Mouse (Mus musculus): ENCODE data around the gene Cacna2d4.

Gene Cacna2d4

DNA sequence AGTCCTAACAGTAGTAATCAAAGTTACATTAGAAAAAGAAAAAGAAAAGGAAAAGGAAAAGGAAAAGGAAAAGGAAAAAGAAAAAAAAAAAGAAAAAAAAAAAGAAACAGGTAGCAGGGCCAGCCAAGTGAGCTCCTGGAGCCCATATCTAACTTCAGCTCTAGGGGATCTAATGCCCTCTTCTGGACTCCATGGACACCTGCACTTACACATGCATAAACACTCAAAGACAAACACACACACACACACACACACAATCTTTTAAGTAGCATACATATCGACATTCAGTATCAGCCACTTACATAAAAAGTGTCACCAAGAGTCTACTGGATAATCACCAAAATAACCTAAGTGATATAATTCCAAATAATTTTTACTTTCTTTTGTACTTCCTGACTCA, 149.3 kb downstream of the Cacna2d4 start:
- DNase-seq (ENCODE audit: extremely low read depth, low read depth, low spot score): no peak

DNA sequence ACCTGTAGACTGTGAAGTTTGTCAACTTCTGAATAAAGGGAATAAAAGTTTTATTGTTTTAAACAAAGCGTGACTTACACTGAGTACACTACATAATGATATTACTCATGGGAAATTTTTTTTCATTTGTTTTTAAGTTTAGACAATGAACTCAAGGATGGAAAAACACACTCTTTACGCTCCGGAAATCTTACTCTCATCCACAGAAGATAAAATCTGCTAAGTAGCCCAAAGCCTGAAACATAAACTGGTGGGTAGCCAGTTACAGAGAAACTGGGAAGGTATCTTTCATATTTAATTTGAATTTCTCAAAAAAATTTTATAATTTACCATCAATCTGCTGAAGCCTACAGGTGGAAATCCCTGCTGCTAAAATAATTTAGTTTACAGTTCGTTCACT, 150.1 kb downstream of the Cacna2d4 start:
- DNase-seq (ENCODE audit: extremely low read depth, low read depth, low spot score): no peak

DNA sequence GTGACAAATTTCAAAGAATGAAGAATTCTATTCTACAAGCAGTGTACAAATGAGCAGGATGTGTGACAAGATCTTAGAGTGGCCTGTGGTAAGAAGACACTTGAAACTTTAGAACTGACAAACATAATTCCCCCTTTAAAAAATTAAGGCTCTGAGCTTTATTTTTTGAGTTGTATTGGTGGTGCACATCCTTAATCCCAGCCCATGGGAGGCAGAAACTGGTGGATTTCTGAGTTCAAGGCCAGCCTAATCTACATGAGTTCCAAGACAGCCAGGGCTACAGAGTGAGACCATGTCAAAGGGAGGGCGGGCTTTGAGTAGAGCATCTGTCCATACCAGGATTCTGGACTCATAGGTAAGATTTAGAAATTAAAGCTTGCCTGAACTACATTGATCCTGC, 150.5 kb downstream of the Cacna2d4 start:
- no peak for DNase-seq (ENCODE audit: extremely low read depth, low read depth, low spot score)

DNA sequence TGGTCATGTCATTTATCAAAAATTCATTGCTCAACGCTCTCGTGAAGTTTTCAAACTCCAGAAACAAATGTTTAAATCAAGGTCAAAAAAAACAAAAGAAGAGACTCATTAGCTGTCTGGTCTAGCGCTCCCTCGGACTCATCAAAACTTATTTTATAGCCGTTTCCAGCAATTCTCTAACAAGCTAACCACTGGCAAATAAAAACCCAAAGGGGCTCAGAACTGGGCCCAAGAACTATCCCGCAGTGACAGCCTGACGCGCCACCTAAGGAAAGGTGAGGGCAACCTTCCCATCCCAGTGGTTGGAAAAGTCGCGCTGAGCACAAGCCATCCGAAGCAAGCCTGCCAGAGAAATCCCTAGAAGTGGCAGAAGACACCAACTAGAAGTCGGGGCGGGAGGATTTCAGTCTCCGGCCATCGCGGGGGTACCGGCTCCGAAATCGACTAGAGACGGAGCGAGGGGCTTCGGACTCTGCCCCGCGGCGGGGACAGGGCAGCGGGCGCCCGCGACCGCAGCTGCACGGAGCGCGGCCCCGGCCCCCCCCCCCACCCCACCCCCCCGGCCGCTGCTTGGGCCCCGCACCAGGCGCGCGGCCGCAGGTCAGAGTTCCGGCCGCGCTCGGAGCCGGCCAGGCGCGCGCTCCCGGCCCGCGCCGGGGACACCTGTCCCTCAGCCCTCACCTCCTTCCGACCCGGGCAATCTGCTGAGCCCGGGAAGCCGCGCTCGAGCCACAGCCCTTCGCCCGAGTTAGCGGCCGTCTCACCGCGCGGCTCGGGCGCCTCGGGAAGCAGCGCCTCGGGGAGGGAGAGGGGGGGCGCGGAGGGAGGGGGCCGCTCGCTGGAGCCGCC, 151.7 kb downstream of the Cacna2d4 start:
- DNase-seq (ENCODE audit: extremely low read depth, low read depth, low spot score): no peak

DNA sequence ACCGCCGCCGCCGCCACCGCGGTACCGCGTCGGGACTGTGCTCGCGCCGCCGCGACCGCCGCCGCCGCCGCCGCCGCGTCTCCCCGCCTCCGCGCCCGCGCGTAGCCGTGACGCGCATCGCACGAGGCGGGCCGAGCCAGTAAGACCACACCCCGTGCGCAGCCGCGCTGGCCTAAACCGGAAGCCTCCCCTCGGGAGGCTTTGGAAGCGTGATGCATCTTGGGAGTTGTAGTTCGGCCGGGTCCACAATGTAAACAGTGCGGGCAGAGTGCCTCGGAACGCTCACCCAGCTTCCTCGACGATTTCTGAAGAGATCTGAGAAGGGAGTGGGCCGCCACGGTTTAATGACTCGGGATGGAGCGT, 152.3 kb downstream of the Cacna2d4 start:
- DNase-seq (ENCODE audit: extremely low read depth, low read depth, low spot score): no peak

DNA sequence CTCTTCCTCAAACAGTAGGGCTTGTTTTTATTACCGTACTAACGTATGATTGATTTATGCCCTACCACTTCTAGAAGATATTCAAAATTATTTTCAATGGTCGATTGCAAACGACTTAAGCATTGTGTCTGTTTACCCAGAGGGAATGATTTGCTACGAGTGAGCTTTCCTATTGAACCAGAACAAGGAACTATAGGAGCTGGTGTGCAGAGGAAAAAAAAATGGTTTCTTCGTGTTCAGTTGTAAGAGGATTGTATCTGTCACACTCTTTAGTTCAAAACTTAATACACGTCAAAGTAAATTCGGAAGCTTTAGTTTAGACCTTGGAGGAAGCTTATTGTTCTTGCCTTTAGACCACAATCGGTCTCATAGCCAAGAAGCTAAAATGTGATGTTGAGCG, 152.8 kb downstream of the Cacna2d4 start:
- DNase-seq (ENCODE audit: extremely low read depth, low read depth, low spot score): no peak

DNA sequence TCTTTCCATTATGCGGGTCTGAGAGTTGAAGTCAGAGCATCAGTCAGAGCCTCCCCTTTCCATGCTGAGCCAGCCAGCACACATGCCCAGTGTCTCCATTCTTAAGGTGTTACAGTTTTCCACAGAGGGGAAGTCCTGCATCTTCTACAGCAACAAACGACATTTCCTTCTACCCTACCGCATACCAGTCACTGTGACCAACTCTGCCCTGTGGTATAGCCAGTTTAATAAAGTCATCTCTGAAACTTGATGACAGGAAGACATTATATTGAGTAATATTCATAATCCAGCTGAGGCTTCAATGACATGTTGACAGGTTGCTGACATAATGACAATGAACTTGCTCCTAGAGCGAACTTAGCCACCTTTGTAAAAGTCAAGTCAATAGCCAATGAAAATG, 154.4 kb downstream of the Cacna2d4 start:
- no peak for DNase-seq (ENCODE audit: extremely low read depth, low read depth, low spot score)

DNA sequence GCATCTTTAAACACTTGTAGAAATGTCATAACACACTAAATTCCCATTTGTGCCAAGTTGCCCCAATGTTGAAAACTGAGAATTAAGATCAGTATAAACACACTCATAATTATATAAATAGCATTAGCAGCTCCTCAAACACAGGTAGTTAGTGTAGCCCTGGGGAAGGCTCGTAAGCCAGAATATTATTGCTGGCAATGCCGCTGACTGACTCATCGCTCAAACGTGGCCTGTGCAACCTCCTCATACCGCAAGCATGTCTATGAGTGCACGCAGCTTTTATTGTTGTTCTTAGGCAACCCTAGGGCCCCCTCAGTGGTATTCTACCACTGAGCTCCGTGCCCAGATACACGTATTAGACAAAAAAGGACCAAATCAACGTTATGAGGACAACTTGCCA, 156.5 kb downstream of the Cacna2d4 start:
- DNase-seq (ENCODE audit: extremely low read depth, low read depth, low spot score): no peak

DNA sequence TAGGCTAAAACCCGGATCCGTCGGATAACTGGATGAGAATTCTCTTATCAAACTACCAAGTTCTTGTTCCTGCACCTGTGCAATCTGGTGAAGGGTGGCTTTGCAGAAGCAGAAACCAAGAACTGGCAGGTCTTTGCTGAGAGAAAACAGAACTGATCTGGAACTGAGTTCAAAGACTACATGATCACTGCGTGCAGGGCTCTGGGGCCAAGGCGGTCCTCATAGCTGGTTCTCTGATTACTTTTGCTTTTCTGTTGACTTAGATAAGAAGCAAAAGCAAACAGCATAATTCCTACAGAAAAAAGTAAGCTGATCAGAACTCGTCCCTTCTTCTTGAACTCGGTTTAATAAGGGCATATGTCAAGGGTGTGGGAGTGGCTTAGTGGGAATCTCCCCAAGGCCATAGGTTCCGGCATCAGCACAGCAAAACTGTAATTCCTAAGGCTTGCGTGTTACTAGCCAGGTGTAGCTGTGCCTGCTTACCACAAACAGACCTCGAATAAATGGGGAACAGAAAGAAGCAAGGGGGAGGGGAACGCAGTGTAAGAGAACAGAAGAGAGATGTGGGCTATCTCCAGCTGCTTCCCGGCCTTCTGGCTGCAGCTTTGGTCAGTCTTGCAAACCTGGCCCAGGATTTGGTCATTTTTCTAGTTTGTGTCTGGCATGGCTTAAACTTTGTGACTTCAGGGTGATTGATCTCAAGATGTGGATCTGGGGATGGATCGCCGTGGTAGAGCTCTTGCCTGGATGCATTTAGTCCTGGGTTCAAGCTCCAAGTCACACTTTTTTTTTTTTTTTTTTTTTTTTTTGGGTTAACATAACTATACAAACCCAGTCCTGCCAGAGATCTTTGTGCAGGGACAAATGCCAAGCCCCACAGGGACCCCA, 159.3 kb downstream of the Cacna2d4 start:
- no peak for DNase-seq (ENCODE audit: extremely low read depth, low read depth, low spot score)

DNA sequence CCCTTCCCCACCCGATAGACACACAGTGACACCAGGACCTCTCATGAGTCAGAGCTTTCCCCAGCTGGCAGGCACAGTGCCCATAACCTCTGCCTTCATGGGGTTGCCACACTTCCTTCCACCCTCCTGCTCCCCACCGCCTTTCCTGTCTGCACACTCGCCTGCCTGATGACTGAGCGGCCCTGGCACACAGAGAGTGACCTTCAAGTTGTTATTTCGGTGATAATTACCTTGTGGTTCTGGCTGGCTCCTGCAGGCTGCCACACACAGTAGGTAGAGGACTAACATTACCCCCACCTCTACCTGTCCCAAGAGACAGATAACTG, 159.9 kb downstream of the Cacna2d4 start:
- no peak for DNase-seq (ENCODE audit: extremely low read depth, low read depth, low spot score)

DNA sequence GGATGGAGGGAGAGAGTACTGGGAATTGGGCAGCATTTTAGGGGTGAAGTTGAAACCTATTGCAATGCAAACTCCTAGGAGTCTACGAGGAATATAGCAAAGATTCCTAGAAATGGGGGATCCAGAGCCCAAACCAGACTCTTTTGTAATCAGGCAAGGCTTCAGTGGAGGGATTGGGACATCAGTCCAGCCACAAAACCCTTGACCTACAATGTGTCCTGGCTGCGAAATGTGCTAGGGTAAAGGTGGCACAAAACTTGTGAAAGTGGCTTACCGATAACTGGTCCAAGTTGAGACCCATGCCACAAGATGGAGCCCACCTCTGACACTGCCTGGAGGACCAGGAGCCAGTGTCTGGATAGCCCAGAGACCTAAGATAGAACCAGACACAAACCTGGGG, 163.0 kb downstream of the Cacna2d4 start:
- no peak for DNase-seq (ENCODE audit: extremely low read depth, low read depth, low spot score)

DNA sequence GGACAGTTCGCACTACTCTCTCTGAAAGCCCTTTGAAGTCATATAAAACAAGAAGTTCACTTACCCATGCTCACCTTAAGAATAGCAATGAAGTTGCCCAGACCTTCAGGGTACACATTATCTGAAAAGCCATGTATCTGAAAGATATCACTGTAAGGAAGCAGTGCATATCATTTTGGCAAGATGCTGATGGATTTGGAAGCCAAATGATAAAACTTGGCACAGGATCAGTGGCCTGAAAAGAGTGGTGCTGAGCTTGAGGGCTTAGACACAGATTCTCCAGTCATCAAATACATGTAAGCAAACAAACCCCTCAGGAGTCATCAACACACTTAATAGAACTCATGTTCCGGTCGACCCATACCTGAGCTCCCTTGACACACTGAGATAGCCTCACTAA, 164.3 kb downstream of the Cacna2d4 start:
- DNase-seq (ENCODE audit: extremely low read depth, low read depth, low spot score): no peak

DNA sequence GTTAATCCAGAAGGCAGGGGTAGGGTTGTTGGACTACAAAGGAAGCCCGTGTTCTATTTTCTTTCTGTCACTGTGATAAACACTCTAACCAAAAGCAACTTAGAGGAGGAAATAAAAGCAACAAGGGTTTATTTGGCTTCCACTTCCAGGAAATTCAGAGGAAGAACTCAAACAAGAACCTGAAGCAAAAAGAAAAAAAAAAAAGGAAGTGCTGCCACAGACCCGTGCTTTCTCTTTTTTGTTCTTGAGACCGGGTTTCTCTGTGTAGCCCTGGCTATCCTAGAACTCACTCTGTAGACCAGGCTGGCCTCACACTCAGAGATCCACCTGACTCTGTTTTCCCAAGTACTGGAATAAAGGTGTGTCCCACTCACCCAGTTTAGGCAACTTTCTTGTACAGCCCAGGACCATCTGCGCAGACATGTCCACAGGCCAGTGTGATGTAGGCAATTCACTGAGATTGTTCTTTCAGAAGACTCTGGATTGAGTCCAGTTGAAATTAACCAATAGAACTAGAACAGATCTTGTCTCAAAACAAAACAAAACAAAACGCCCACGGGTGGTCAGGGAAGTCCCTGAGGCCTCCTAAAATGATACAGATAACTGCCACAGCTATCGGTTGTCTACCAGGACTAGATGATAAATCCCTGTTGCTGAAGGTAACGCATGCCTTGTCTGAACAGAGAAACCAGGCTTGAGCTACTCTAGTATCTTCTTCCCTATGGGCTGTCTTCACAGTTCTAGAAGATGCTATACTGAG, 165.4 kb downstream of the Cacna2d4 start:
- DNase-seq (ENCODE audit: extremely low read depth, low read depth, low spot score): no peak

Measured in fat pad, adult 2 months (tissue).